Mouse (Mus musculus): ENCODE results near the gene Rbfox2. TPM values are rescaled to one million over a fixed set of nuclear protein-coding genes. Genes with fewer than 3 reads are reported as not detected.

The Rbfox2 gene
- polyA plus RNA-seq, 1 experiment: 41.8 TPM

DNA sequence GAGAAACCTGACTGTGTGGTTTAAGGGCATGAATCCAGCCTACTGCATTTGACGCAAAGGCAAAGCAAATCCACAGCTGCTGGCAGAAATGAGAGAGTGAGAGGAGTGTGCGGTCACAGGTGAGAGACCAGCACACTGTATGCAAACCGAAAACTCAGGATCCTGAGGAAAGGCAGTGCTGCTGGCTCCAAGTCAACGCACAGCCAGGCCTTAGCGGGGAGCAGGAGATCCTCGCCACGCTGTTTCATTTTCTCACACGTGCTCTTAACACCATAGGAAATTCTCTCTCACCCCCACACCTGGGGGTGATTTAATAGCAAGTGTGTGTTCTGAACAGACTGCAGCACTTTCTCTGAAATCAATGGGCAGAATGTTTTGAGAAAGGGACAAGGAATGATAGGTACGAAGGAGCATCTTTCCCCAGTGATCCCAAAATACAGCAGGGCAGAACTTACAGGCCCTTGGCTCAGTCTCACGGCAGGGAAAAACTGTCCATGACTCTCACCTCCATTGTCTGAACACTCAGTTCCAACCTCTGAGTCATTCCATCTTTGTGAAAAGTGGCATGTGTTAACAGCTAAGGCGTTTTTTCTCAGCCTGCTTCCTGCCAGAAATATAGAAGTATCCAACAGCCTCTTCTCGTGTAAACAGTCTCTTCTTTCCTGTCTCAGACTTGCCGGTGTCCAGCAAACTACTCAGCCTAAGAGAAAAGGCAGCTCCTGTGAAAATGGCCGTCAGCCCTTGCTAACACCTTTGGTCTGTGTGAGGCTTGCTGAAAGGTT, 114.5 kb downstream of the Rbfox2 start:
- DNase-seq (ENCODE audit: low read depth): no peak

DNA sequence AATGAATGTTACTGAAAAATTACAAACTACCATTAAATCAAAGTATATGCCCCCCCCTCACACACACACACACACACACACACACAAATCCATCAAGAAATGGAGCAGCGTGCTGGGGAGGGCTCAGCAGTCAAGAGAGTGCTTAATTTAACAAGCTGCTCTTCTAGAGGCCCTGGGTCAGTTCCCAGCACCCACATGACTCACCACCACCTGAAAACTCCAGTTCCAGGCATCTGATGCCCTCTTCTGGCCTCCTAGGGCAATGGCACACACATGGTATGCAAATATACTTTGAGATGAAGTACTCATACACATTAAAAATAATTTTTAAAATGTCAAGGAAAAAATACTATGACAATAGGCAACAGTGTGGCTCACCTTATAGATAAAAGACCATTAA, 120.7 kb downstream of the Rbfox2 start:
- DNase-seq (ENCODE audit: low read depth): no peak

DNA sequence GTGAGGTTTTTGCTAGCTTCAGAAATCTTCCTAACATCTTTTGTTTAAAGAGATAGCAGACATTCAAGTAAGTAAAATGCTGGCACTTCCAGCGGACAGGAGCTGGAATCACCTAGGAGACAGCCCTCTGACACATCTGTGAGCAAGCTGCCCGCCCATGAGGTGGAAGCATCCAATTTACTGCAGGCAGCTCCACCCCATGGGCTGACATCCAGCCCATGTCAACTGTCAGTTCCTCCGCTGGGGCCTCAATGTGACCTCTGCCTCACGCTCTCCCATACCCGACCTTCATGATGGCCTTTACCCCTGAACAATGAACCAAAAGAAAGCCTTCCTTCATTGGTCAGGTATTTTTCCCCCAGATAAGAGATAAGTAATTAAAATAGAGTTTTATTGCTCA, 121.2 kb downstream of the Rbfox2 start:
- DNase-seq (ENCODE audit: low read depth): no peak

DNA sequence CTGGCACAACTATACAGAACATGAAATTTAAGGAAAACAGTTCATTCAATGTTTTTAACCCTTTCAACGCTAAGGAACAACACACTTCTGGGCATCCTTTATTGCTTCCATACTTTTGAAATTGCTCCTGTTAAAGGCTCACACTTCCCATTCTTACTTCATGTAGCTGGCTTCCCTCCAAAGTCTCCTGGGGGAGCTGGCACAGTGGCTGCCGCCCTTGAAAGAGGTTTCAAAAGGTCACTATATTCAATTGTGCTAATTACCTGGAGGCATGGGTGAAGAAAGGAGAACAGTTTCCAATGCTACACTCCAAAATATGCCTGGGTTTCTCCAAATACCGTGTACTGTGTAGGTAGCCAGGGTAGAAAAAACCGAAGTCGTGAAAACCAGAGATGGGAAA, 124.0 kb downstream of the Rbfox2 start:
- DNase-seq (ENCODE audit: low read depth): no peak

DNA sequence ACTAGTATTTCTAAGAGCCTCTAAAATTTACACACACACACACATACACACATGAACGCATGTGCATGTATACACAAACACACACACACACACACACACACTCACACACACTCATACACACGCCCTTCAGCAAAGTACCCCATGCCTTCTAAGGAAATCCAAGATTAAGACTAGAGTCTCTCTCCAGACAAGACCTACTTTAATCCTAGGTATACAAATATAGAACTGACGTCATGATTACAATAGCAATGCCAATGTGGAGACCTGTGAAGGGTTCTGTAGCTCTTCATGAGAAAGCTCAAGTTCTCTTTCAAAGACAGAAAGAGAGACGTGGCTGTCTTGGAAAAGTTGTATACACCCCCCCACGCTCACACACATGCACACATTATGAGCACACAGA, 132.8 kb downstream of the Rbfox2 start:
- DNase-seq (ENCODE audit: low read depth): no peak

DNA sequence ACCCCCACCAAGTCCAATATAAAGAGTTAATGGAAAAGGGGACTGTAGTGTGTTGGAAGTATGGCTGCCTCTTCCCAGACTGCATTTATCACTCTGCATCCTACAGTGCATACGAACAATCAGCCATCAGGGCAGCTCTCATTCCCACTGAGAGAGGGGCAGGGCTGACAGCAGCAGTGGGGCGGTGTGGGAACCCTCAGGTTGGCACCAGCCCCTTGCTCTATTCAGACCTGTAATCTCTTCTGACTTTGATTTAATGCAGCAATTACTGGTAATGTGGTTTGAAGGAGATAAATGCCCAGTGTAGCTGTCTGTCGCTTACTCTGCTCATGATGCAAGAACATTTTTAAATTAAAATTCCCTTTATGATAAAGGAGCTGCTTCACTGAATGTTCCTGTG, 134.4 kb downstream of the Rbfox2 start:
- no peak for DNase-seq (ENCODE audit: low read depth)

DNA sequence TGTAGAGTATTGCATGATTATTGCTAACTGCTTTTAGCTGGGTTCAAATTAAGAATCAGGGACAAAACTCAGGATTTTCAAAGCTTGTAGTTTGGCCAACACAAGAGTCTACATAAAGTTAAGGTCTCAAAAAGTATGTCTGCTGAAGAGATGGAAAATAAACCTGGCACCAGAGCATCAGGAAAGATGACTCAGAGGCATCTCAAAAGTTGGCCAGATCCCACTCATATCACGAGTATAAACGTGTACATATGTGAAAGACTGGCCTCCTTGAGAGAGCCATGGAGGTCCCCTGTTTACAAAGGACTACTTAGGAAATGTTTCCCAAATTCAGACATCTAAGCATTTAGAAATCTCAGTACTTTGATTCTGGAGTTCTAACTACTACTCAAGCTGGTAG, 138.0 kb downstream of the Rbfox2 start:
- DNase-seq (ENCODE audit: low read depth): no peak

DNA sequence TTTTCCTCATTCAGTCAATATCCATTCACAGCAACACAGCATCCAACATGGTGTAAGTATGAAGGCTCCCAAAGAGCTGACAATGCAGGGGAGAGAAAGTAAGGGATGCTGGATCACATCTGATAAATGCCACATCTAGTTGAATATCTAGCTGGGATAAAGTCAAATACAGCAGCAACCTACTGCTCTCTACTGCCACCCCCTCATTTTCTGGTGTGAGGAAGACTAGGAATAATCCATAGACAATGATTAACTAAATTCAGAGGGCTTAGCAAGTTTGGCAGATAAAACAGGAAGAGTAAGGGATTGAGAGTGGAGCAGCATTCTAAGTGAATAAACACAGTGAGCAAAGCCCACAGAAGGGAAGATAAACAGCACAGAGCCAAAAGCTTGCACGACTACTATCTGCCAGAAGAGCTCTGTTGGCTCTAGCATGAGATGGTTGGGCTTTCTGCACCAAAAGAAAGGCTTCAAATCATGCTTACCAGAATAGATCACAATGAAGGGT, 140.5 kb downstream of the Rbfox2 start:
- no peak for DNase-seq (ENCODE audit: low read depth)

DNA sequence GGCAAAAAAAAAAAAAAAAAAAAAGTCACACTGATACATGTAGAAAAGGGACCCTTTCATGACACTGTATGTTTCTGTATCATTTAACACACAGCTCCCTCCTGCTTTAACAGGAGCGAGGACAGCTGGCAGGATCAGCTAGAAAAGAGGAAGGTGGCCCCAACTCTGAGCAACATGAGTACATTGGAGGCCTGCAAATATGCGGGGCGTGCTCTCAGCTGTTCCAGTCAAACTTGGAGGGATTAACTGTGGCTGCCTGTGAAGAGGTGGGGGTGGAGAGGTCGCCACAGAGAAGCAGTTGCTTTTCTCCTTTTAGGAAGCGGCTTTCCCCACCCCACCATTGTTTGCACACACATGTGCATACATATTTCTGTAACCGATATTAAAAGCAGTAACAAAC, 143.5 kb downstream of the Rbfox2 start:
- no peak for DNase-seq (ENCODE audit: low read depth)

DNA sequence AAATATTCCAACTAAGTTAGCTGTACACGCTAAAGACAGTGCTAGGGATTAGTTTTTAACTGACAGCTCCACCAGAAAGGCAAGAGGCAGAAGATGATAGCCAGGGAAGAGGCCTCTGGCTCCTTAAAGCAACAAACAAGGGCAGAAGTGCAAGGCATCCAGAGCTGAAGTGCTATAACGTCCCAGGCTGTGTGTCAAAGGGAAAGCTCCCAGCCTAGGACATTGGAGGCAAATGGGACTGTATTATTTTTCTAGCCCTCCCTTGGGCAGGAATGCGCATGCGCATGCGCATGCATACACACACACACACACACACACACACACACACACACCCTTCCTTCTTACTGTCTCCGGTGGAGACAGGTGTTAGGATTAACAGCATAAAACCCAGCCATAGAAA, 143.9 kb downstream of the Rbfox2 start:
- DNase-seq (ENCODE audit: low read depth): no peak

DNA sequence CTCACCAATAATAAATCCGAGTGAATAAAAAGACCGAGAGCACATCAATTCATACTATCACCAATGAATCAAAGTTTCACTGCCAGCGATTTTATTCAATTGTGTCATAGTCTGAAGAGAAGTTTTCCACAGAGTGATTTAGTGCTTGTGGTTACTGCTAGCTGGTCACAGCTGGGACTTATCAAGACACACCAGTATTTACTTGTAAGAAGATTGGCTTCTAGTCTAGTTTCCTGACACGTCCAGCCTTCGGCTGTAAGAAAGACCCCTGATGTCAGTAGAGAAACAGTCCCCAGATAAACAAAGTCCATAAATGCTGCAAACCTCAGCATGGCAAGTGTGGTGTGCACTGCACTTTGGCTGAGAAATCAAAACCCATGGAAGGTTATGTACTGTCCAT, 145.4 kb downstream of the Rbfox2 start:
- no peak for DNase-seq (ENCODE audit: low read depth)

DNA sequence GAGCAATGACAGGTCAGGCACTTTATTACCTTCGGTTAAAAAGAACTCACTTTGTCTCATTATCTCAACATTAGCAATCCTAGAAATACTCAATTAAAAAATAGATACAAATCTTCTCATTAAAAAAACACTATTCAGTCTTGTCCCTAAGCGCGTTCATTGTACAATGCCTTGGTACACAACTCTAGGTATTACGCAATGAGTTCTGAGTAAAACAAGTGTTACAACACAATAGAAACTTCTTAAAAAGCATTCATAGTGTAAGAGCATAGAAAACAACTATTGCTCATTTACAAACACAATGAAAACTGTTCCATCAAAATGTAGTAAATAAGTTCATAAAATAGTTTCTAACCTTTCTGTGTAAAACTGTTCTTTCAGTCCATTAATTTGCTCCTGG, 146.0 kb downstream of the Rbfox2 start:
- no peak for DNase-seq (ENCODE audit: low read depth)

DNA sequence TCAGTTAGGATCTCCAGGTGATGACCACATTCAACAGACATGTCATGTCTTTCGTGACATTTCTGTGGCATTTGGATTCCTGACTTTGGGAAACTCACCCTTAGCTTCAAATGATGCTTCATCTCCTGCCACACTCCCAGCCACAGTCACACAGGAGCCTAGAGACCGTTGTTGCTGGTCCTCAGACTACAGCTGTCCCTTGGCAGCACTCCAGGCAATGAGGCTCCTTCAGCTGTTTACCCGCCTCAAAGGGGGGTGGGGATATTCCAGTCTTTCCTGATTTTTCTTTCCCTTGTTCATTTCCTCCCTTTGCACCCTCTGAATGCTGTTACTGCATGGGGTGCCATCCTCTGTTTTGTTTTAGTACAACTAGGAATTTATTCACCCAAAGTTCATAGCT, 150.3 kb downstream of the Rbfox2 start:
- DNase-seq (ENCODE audit: low read depth): no peak

DNA sequence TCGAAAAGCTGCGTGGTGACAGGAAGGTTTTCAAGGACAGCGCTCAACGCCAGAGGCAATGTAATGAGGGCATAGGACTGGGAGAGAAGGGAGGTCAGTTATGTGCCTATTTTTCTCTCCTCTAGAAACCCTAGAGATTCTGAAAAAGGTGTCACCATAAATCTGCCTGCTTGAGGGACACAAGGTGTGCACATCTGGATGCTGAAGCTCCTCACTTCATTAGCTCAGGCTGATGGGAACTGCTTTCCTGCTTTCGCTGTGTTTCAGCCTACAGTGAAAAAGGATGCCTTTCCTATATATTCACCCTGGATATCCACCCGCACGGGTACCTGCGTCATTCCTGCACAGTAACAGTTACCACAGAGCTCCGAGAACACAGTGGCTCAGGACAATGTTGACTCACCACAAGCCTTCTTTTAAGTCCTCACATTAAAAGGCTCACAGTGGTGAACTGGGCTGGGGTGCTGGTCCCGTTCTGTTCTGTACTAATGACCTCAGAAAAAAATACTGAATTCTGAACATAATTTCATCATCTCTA, 152.5 kb downstream of the Rbfox2 start:
- DNase-seq (ENCODE audit: low read depth): no peak

DNA sequence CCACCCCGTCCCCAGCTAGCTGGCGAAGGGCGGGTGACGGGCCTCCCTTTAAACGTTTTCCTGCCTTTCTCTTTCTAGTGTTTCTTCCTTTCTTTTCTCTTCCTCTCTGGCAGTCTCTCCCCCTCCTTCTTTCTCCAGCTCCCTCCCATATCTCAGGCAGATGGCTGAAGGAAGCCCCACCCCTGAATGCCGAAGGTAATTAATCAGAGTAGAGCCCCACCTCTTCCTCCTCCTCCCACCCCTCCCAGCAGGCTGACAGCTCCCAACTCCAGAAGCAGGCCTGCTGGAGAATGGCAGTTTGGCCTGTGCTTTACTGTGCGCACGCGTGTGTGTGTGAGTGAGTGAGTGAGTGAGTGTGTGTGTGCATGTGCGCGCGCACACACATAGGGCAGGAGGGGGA, 153.2 kb downstream of the Rbfox2 start:
- no peak for DNase-seq (ENCODE audit: low read depth)

DNA sequence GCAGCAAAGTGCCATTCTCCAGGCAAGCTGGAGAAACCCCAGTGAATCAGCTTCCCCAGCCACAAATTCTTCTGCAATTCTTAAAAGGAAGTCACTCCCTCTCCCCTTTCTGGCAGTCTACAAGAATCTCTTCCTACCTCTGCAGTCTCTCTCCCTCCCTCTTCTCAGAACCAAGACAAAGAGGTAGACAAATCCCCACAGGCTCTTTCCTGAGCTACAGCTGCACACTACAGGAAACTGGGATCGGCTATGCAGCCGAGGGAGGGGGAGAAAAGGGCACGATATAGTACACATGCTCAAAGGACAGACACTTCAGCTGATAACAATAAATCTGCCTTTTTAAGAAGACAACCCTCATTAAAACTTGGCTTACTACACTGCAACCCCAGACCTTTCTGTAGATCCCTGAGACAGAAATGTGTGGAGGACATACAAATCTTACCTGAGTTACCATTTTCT, 153.7 kb downstream of the Rbfox2 start:
- no peak for DNase-seq (ENCODE audit: low read depth)

DNA sequence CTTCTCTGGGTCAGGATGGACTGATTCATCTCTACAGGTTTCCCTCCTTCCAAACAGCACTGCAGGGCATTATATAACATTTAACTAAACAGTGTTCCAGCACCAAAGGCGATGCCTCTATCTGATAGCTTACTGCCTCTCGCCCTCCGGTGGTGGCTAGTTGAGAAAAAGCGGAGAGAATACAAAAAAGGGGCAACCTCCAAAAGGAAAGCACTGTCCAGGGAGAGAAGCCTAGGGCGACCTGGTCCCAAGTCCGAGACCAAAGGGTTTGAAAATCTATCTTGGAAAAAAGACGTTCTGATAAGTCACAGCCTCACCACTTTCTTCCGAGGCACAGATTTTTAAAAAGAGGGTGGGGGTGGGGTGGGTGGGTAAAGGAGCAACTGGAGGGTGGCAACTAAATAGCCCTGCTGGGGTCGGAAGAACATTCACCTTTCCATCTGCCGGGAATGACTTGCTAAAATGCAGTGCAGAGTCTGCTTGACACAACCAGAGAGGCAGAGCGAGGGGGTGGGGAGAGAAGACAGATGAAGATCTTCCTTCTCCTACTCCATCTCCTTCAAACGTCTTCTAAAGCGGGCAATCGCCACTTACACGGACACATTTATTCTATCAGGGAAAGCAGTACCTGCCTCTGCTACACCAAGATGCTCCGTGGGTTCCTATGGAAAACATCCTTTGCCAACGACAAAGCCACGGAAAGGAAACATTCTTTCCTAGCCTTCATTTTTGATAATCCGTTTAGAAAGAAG, 154.3 kb downstream of the Rbfox2 start:
- DNase-seq (ENCODE audit: low read depth): no peak

DNA sequence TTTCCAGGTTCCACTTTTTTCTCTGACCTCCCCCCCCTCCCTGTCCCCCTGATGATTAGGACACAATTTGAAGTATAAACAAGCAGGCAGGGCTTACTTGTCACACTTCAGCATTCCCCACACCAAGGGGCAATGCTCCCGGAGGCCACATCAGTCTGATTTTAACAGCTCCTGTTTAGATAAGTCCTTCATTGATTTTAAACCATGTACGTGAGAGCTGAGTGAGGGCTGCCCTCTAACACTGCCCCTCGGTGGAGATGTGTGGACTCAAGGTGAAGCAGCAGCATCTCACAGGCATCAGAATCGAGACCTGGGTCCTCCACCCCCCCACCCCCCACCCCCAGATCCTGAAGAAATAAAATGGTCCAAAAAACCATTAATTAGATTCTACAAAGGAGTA, 155.0 kb downstream of the Rbfox2 start:
- no peak for DNase-seq (ENCODE audit: low read depth)

DNA sequence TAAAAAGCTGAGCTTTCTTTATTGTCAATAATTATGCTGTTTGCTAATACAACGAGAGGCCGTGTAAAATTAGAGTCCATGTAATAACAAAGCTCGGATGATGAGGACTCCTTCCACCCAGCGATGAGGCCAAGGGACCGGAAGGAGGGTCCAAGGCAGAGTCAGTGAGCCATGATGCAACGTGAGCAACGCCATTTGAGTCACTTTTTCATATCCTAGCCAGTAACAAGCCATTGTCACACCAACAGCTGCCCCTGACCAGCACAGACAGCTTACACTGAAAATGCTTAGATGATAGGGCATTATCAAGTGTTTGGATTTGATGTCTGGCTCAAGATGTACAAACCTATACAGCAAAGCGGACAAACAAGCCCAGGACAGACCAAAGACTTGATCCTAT, 155.6 kb downstream of the Rbfox2 start:
- DNase-seq (ENCODE audit: low read depth): no peak

DNA sequence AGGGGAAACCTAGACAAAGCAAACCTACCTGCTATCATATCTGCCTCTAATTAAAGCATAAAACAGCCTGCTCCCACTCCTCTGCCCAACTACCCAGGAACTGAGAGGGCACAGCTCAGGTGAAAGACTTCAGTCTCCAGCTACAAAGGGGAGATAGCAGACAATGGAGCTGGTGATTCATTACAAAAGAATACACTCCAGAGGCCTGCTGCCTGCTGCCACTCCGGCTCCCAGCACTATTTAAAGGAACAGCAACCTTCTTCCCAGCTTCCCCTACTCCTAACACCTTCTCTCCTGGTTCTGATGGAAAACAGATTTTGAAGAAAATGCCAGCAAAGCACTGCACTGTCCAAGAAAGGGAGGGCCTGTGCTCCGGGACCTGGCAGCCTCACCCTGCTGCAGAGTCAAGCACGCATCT, 156.4 kb downstream of the Rbfox2 start:
- DNase-seq (ENCODE audit: low read depth): no peak

DNA sequence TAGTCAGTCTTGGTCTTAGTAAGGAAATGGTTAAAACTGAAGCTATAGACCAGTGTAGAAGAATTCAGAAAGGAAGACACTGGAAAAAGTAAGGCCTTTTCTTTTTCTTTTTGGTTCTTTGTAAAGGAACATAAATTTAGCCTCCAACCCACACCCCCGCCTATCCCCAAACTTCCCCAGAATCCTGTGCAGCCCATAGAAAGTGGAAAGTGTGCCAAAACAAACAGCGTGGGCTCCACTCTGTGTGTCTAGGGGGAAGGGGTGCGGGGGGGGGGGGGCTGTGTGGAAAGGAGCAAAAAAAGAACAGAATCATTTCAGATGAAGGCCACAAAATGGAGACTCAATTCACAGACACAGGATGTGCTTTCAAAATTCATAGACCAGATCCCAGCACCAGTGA, 156.8 kb downstream of the Rbfox2 start:
- DNase-seq (ENCODE audit: low read depth): no peak

DNA sequence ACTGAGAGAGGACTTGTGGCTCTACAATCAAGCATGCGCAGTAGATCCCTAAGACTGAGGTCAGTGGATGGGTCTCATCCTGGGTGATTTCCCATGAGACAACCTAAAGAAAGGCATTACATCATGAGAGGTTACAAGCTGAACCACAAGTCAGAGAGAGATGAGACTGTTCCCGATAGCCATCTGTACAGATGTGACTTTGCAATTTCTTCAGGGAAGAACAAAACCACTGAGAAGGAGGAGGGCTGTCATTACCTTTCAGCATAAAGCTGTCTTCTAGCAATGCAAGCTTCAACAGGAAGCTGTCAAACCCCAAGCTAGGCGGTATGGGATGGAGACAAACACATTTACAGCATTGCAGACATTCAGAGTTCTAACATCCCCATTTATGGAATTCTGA, 157.3 kb downstream of the Rbfox2 start:
- no peak for DNase-seq (ENCODE audit: low read depth)

DNA sequence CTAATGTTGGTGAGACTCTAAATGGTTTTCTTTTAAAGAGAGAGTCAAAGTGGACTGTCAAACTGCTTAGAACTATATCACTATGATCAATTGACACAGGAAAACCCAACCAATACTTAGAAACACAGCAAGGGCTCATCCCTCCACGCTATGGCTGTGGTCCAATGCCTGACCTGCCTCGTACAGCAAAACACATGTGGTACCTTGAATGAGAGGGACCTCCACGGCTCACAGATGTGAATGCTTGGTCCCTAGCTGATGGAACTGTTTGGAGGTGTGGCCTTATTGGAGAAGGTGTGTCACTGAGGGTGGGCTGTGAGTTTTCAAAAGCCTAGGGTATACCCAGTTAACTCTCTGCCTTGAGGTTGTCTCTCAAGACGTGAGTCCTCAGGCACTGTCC, 159.9 kb downstream of the Rbfox2 start:
- DNase-seq (ENCODE audit: low read depth): no peak
